Mouse (Mus musculus) C2C12 (cell line): ENCODE data around the gene Filip1l. TPM values are rescaled to one million over a fixed set of nuclear protein-coding genes. Genes with fewer than 3 reads are reported as not detected.

ENCODE experiments used
- H3K27me3 ChIP-seq: one replicate; pipeline ENCODE4 v1.6.1; 2011; ENCODE audit not compliant: control insufficient read depth, insufficient read depth, insufficient read length
- H3K36me3 ChIP-seq: one replicate; pipeline ENCODE4 v1.6.1; 2011; ENCODE audit not compliant: control insufficient read depth, insufficient read depth
- H3K4me3 ChIP-seq: one replicate; pipeline ENCODE4 v1.5.1; 2011; ENCODE audit warnings: mild to moderate bottlenecking, control low read depth; ENCODE audit not compliant: poor library complexity, insufficient read depth, severe bottlenecking
- H3K79me2 ChIP-seq: one replicate; pipeline ENCODE4 v1.6.1; 2011; ENCODE audit not compliant: control insufficient read depth, insufficient read depth
- H3K79me3 ChIP-seq: one replicate; pipeline ENCODE4 v1.6.1; 2011; ENCODE audit warnings: low read depth, control low read depth
- H3ac ChIP-seq: one replicate; pipeline ENCODE3; 2011; ENCODE audit warnings: low read depth; ENCODE audit not compliant: control insufficient read depth, insufficient read length
- CEBPB ChIP-seq: IDR thresholded peaks from one replicate; pipeline ENCODE4 v1.6.1; 2011; ENCODE audit warnings: low read depth, mild to moderate bottlenecking, control low read depth, moderate library complexity
- CTCF ChIP-seq: IDR thresholded peaks from one replicate; pipeline ENCODE4 v1.5.1; 2011; ENCODE audit not compliant: control insufficient read depth, insufficient read depth, insufficient read length
- FOSL1 ChIP-seq: IDR thresholded peaks from one replicate; pipeline ENCODE4 v1.8.0; 2011; ENCODE audit warnings: mild to moderate bottlenecking, low read length; ENCODE audit not compliant: poor library complexity, insufficient read depth, severe bottlenecking
- MAX ChIP-seq: IDR thresholded peaks from one replicate; pipeline ENCODE4 v1.6.1; 2011; ENCODE audit warnings: mild to moderate bottlenecking, control low read depth
- MYOD1 ChIP-seq: IDR thresholded peaks from one replicate; pipeline ENCODE4 v1.6.1; 2011; ENCODE audit warnings: low read depth; ENCODE audit not compliant: control insufficient read depth, insufficient read length
- MYOG ChIP-seq: IDR thresholded peaks from one replicate; pipeline ENCODE4 v1.6.1; 2011; ENCODE audit not compliant: control insufficient read depth, insufficient read length; ENCODE audit errors: extremely low read depth
- USF1 ChIP-seq: IDR thresholded peaks from one replicate; pipeline ENCODE4 v1.6.1; 2011; ENCODE audit warnings: low read depth, mild to moderate bottlenecking, control low read depth, moderate library complexity
- polyA plus RNA-seq: library from polyadenylated mRNA; unstranded; fragments of >200 nt; fragmentation: generic; extraction: Trizol; gene quantifications from one replicate; pipeline ENCODE4 v1.2.1, GENCODE M21; 2012; ENCODE audit warnings: missing spikeins

The Filip1l gene
- polyA plus RNA-seq, 1 experiment, result 18.8 TPM

DNA sequence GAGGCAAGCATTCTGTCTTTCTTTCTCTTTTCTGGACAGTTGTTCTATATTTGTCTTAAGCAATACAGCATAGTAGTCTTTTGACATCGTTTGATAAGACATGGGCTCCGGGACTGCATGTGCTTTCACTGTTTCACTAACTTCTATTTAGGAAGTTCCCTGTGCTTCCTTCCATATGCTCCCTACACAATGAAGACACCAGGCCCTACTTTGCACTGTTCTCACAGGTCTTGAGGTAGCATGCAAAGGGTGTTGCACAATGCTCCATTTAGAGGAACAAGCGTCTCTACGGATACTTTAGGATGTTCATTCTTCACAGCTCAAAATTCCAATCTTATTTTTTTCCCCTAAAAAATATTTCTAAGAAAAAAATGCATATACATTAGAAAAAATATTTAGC, 151.8 kb downstream of the Filip1l start:
- H3K4me3 ChIP-seq, result no peak overlapping the region
- no peak for TF ChIP-seq CEBPB
- TF ChIP-seq USF1, result no peak
- no peak for TF ChIP-seq MYOG
- TF ChIP-seq MAX, result no peak
- TF ChIP-seq CTCF, result no peak
- no peak for TF ChIP-seq MYOD1
- TF ChIP-seq FOSL1, result no peak
- no peaks in the 10 kb centered on the region for H3K27me3 ChIP-seq
- no peak overlapping the region for H3ac ChIP-seq
- no peaks in the 10 kb centered on the region for H3K79me3 ChIP-seq
- no peaks in the 10 kb centered on the region for H3K36me3 ChIP-seq
- H3K79me2 ChIP-seq, result no peaks in the 10 kb centered on the region

DNA sequence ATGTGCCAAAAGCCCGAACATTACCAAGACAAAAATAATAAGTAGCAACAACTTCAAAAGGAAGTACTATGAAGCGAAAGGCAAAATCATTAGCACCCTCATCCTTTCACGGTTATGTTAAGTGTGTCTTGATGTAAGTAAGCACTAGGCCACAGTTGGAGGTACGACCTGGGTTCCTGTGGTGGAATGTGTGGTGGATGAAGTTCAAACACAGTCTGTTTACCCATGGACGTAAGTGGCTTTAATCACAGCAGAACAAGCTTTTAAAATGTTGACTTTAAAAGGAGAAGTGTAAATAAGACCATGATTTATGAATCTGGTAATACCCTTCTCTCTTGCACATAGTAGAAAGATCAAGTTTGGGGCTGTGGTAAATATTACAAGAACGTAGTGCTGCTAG, 153.2 kb downstream of the Filip1l start:
- Histone ChIP-seq H3K4me3 (no peak overlapping the region), H3K79me2 (no peaks in the 10 kb centered on the region), H3K79me3 (no peaks in the 10 kb centered on the region), H3K36me3 (no peaks in the 10 kb centered on the region), H3ac (no peak overlapping the region), H3K27me3 (no peaks in the 10 kb centered on the region)
- no peak for TF ChIP-seq MYOG
- TF ChIP-seq MAX, result no peak
- no peak for TF ChIP-seq CEBPB
- no peak for TF ChIP-seq FOSL1
- no peak for TF ChIP-seq USF1
- TF ChIP-seq CTCF, result no peak
- no peak for TF ChIP-seq MYOD1

DNA sequence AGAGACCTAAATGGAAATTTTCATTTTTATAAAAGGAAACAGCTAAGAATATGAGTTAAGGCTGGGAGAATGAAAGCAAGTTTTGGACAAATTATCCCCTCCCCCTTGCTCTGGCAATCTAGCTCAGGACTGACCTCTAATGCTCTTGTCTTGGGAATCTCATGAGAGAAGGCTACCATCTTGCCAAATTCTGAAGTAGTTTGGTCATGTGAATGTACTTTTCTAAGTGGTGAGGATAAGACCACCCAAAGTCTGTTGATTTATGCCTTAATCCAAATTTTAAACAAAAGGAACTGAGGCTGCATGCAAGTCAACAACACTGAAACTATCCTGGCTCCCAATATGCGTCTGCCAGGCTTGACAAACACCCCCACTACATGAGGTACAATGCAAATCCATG, 155.5 kb downstream of the Filip1l start:
- H3K36me3 ChIP-seq, result no peaks in the 10 kb centered on the region
- H3K79me3 ChIP-seq, result no peaks in the 10 kb centered on the region
- no peaks in the 10 kb centered on the region for H3K79me2 ChIP-seq
- H3K4me3 ChIP-seq, result no peak overlapping the region
- H3ac ChIP-seq, result no peak overlapping the region
- no peak for TF ChIP-seq MYOD1
- TF ChIP-seq FOSL1, result no peak
- no peak for TF ChIP-seq USF1
- no peak for TF ChIP-seq MAX
- no peaks in the 10 kb centered on the region for H3K27me3 ChIP-seq

DNA sequence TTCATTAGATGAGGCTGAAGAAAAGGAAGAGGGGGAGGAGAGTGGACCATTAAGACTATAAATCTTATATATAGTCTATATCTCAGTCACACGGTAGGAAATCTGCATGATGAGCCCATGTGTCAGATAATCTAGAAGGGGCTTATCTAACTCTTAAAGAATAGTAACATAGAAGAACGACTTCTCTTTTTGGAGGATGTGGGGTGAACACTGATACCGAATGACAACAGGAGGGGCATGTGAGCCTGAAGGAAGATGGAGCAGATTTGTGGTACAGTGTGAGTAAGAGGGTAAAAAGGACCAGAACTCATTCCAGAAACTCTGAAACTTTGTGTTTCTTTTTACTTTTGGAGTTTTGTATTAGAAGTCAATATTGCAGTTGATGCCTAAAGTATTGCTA, 156.2 kb downstream of the Filip1l start:
- no peaks in the 10 kb centered on the region for H3K79me3 ChIP-seq
- no peaks in the 10 kb centered on the region for H3K79me2 ChIP-seq
- TF ChIP-seq MYOD1, result no peak
- TF ChIP-seq MYOG, result no peak
- TF ChIP-seq FOSL1, result no peak
- no peak for TF ChIP-seq CTCF
- TF ChIP-seq USF1, result no peak
- no peak for TF ChIP-seq CEBPB
- TF ChIP-seq MAX, result no peak
- no peaks in the 10 kb centered on the region for H3K27me3 ChIP-seq
- H3K4me3 ChIP-seq, result no peak overlapping the region
- no peak overlapping the region for H3ac ChIP-seq
- no peaks in the 10 kb centered on the region for H3K36me3 ChIP-seq

DNA sequence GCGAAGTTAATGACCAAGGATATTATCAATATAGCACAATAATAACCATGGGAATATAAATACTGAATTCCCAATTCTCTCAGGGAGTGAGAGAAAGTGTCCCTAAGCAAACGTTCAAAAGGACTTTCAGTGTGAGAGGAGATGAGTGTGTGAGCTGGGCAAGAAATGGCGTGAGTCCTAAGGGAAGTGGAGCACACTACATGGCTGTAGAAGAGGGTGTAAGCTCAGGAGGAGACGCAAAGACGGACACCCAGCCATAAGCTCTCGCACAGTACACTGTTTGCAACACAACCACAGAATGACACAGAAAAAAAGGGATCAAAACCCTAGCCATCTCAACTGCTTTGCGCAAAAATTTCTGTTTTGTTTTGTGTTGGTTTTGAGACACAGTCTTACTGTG, 160.7 kb downstream of the Filip1l start:
- Histone ChIP-seq H3K4me3 (no peak overlapping the region), H3K27me3 (no peaks in the 10 kb centered on the region), H3K36me3 (no peaks in the 10 kb centered on the region), H3ac (no peak overlapping the region), H3K79me2 (no peaks in the 10 kb centered on the region), H3K79me3 (no peaks in the 10 kb centered on the region)
- TF ChIP-seq CTCF (no peak), USF1 (no peak), MYOG (no peak)

DNA sequence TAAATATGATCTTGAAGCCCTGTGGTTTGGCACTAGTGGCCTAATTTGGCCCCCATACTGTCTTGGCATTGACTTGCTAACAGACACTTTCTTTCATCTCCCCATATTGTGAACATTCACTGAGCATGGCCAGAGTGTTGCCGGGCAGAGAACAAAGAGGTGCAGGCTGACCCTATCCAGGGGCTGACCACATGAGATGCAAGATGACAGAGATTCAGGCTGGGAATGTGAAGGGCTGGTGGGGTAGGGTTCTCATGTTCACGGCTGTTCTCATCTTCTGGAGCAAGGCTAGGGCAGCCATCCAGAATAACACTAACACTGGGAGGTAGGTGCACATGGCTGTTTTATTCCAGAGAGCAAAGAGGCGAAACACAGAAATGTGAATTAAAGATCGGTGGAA, 161.5 kb downstream of the Filip1l start:
- H3K4me3 ChIP-seq, result no peak overlapping the region
- H3K36me3 ChIP-seq, result no peaks in the 10 kb centered on the region
- no peaks in the 10 kb centered on the region for H3K79me3 ChIP-seq
- H3K79me2 ChIP-seq, result no peaks in the 10 kb centered on the region
- TF ChIP-seq CTCF (no peak), USF1 (no peak), MYOD1 (no peak), MAX (no peak), MYOG (no peak), CEBPB (no peak), FOSL1 (no peak)
- no peak overlapping the region for H3ac ChIP-seq
- H3K27me3 ChIP-seq, result no peaks in the 10 kb centered on the region
